Mouse (Mus musculus): ENCODE results near the gene Sgms1.

The Sgms1 gene

DNA sequence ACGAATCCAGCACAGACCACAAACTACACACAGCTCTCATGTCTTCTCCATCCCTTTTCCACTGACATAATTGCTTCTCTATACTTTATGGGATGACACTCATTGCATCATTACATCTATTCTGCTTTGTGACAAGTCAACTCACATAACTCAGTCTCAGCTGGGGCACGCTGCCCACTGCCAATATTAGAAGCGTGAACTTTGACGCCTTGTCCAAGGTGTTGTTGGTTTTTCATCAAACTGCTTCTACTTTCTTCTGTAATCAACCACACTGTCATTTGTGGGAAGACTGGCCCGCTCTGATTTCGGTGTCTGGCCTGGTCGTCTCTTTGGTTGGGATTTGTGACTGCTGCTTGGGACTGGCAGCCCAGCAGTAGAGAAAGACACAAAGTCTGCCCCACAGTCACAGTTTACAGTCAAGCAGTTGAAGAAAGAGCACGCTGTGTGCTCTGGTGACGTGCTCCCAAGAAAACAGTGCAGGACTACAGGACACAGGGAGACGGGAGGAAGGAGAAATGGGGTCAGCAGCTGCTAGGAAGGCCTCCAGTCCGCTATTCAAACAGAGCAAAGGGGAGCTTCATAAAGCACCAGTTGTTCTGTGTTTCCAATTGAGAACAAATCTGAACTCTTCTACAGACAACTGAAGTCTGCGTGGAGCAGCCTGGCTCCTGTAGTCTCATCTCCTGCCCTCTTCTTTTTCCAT, 120.2 kb downstream of the Sgms1 start:
- DNase-seq (ENCODE audit: low spot score) = no peak

DNA sequence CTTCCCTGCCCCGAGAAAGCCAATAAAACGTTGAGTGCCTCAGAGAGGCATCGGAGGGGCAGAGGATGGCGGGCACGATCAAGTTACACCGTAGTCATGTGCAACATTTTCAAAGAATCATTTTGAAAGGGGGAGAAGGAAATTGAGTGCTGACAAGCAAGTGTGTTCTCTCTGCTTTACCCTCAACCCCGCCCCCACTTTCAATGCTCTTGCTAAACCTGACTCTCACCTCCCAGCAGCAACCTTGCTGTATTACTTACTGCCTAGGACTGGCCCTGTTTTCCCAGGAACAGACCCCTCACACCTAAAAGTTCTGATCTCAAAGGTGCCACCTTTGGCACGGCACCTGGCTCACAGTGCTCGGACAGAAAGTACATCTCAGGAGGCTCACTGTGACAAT, 121.0 kb downstream of the Sgms1 start:
- no peak for DNase-seq (ENCODE audit: low spot score)

DNA sequence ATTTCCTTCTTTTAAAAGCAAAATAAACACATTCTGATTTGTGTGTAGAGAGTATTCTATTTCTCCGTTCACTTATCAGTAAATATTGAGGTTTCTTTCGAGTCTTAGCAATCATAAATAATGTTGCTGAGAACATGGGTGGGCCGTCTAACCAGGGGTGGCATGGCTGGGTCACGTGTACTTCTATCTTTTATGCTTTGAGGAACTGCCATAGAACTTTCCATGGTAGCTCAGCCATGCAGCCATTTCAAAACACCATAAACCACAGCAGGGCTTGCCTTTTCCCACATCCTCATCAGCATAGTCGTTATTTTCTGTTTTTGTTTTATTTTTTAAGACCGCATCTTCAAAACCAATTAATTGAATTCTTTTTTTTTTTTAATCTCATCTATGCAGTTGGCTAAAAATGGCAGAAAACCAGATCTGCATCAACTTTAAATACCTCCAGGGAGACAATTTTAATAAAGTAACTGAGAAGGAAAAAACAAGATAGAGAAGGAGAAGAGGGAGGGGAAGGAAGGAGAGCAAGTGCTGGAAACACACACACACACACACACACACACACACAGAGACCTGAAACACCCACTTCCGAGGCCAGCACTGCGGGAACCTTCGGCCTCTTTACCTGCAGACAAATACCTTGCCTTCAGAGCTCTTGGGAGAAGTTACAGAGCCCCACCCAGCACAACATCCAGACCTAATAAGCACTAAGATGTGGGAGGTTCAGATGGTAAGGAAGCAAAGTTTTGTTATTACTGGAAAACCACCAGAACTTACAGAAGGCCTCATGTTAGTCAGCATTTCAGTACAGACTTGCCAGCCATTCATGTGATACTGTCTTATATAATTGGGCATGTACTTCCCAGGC, 122.9 kb downstream of the Sgms1 start:
- peak; percentile 69 for DNase-seq (ENCODE audit: low spot score)

DNA sequence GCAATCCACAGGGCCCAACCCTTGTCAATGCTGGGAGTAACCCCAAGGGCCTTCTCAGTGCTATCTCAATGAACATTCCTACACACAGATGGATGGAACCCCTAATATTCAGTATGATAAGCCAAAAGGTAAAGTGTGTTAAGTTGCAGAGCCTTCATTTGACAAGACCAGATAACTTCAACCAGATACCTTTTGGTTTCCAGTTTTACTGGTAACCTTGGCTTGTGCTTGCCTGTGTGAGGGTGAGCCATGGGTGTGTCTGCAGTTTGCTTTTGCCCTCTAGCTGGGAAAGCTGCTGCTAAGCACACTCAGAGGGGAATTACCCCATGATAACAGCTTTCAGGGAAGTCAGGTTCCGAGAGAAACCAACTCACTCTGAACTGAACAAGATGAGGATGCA, 125.8 kb downstream of the Sgms1 start:
- no peak for DNase-seq (ENCODE audit: low spot score)

DNA sequence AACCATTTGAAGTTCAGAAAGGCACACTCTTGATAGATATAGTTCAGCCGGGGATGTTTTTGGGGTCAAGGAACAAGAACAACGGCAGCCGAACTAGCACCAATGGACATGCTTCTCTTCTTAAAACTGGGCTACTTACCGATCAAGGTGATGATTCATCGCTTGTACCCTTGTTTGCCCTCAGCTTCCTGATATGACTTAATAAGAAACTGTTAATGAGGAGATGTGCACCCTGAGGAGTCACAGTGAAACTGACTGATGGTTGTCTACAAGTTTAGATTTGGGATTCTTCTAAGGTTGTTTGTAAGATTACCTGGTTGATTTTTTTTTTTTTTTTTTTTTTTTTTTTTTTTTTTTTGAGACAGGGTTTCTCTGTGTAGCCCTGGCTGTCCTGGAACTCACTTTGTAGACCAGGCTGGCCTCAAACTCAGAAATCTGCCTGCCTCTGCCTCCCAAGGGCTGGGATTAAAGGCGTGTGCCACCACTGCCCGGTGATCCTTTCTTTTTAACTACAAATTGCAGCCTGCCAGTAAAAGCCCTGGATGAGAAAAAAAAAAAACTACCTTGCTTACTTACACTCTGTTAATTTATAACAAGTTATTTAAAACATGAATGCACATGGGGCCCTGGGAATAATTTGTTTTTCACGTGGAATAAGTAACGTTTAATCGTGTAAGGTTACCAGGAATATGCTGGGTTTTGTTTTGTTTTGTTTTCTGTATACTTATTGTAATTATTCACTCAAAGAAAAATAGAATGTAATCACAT, 126.5 kb downstream of the Sgms1 start:
- DNase-seq (ENCODE audit: low spot score) = no peak

DNA sequence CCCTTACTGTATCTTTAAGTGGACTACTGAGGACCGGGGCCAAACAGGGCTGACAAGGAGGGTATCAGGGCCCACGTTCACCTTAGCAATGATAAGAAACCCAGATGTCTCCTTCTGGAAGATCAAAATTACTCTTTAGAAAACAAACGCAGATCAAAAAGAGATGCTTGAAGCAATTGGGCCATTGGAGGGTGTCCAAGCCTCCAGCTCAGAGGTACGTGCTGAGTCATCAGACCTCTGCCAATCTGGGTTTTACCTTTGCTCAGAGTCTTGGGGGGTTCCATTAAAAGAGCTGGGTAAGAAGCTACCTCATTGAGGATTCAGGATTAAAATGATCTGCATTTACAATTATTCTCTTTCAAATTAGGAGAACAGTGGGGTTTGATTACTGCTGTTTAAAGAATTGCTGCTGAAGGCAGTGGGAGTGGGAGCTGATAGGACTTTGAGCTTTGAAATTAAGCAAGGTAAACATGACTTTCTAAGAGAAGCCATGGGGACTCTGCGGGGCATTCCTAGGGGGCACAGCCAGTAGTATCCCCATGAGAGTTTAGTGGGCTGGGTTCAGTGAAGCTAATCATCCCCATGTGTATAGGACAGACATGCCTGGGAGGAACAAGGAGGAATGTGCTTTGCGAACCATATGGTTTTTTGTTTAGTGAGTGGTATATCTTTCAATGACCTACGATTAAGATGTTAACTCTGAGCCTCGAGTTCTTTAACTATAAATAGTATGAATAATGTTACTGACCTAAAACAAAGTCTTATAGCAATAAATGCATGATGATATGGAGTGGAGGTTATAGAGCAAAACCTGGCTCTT, 128.4 kb downstream of the Sgms1 start:
- no peak for DNase-seq (ENCODE audit: low spot score)

DNA sequence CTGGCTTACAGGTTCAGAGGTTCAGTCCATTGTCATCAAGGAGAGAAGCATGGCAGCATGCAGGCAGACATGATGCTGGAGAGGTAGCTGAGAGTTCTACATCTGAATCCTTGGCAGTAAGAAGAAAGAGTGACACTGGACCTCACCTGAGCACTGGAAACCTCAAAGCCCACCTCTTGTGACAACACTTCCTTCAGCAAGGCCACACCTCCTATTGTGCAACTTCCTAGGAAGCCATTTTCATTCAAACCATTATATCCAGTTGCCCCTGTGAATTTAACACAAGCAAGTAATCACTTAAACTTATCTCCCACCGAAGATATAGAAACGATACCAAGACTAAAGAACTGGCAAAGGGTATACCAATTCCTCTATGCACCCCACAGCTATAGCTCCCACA, 129.7 kb downstream of the Sgms1 start:
- DNase-seq (ENCODE audit: low spot score) = no peak

DNA sequence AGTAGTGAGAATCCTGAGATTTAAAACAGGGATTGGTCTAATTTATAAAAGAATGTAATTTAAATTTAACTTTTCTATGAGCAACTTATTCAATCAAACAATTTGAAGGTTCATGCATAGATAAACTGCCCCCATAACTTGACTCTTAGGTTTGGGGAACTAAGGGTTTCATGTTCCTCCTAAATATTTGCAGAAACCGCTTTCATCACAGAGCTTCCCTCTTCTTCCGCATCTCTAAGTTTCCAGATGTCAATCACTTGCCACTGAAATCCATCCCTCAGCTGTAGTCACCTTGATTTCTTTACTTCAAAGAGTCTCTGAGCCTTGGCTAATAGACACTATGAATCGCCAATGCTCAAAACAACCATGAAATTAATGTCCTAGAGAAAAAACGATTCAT, 130.5 kb downstream of the Sgms1 start:
- no peak for DNase-seq (ENCODE audit: low spot score)

DNA sequence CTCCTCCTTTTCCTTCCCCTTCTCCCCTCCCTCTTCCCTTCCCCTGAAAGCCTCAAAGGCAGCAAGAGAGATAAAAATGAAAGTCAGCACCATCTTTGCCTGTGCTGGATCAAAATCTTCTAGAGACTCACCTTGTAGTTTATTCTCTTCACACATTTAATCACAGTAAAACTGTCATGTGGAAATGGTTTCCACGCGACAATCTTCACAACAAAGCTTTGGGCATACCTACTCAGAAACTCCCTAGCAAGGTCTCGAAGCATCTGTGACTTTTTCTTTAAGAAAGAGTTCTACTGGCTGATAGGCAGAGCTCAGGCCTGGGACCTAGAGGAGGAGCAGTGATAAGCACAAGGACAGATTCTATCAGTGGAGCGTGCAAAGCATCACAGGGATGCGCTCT, 131.4 kb downstream of the Sgms1 start:
- no peak for DNase-seq (ENCODE audit: low spot score)

DNA sequence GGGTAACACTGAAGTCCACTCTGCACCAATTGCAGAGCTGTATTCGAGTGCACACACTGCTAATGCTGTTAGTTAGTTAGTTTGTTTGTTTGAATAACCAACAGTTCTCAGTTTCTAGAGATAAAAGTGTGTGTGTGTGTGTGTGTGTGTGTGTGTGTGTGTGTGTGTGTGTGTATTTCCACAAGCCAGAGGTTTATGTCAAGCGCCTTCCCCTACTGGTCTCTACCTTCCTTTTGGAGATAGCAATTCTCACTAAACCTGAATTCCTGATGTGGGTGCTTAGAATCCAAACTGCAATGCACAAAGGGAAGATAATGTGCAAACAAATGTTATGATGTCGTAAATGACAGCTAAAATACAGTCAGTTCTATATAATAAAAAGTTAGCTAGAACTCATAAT, 131.9 kb downstream of the Sgms1 start:
- no peak for DNase-seq (ENCODE audit: low spot score)

DNA sequence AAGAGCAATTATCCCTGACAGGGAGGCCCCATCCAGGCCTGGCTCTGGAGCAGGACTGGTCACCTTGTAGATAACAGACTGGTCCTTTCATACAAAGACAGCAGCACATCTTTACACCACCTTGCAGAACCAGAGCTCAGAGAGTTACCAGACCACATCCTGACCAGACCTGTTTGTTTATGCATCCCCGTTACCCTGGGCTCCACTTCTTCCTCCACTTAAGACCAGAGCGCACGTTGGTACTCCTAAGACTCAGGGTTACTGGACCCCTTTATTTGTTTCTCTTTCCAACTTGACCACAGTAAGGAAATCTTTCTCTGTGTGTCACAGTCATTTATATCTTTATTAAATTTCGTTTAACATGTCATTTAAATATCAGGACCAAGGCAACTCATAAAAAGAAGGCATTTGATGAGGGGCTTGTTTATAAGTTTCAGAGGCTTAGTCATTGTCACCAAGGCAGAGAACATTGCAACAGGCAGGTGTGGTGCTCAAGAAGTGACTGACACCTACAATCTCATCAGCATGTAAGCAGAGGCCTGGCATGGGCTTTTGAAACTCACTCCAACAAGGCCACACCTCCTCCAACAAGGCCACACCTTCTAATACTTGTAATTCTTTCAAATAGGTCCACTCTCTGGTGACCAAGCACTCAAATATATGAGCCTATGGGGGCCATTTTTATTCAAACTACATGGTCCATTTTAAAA, 132.7 kb downstream of the Sgms1 start:
- DNase-seq (ENCODE audit: low spot score) = no peak

DNA sequence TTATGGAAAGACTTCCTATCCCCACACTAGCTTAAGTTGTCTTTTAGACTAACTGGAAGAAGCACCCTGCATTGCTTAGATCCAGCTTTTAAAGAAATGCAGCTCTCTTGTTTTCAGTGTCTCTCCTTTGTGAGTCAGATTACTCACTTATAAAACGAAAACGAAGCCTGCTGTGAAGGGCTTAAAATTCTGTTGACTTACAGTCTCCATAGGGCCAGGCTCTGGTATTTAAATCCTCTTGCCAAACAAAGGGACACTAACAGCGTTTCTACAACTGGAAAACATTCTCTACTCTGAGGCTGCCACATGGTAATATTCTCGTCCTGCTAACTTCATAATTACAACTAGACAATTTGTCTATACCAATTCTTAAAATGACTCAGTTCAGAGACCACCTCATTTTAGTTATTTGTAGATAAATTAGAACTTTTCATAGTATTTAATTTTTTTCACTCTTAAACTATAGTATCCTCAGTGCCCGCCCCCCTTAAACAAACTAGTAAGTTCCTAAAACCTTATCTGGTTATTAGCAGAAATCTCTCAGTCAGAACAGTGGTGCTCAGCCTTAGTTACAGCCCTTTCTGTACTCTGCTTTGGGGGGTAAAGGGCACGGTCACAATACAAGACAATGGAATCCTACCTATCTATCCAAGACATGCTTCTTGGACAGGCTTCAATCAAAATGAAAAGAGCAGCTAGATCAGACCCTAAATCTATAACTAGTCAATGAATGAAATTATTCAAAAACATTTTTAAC, 133.9 kb downstream of the Sgms1 start:
- DNase-seq (ENCODE audit: low spot score) = no peak

DNA sequence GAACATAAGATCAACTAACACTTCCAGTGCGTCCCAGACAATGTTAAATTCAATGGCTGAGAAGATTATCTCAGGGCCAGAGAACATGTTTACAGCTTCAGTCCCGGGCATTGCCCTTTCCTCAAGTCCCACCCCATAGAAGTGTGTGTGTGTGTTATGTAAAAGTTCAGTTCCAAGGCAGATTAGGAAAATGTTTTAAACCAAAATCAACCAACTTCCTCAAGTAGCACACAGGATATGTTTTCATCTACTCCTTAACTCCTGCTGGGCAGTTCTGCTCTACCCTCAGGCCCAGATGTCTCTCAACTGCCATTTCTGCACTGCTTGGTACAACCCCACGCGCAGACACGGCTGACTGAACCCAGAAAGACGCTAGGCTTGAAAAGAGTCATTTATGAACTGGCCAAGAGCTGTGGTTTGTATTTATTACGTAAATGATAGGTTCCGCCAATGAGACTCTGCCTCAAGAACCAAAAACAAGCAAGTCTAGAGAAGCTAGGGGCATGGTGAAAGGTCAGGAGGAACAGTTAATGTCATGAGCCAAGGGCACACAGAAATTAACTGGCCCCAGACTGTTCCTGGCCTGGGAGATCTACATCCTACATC, 134.7 kb downstream of the Sgms1 start:
- peak; percentile 66 for DNase-seq (ENCODE audit: low spot score)

DNA sequence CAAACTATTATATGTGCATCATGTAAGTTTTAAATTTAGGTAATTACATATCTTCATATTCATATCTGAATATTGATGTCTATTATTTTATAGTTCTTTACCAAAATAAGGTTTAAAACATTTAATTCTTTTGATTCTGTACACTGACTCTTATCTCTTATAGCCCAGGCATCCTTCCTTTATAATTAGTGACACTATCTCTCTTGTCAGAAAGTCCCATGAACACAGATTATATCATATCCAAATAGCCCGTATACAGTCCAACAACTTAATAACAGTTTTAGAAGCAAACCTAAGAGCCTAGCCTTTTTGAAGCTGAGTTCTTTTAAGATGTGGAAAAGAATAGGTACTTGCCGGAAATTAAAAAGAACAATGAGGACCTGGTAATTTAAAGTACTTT, 135.3 kb downstream of the Sgms1 start:
- no peak for DNase-seq (ENCODE audit: low spot score)

DNA sequence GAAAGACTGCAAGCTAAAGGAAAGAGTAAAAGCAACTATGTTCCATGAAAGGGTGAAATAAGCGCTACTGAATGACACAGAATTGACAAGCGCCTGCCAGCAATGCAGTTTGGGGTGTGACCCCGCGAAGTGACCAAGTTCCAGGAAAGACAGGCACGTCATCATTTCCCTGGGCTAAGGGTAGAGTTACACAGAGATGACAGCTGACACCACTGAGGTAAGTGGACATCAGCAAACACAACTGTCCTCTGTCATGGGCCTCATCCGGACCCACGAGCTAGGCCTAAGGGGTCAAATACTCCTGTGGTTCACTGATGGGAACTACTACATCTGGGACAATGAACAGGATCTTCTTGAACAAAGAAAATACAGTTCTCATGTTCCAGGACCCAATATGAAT, 136.5 kb downstream of the Sgms1 start:
- DNase-seq (ENCODE audit: low spot score) = no peak

DNA sequence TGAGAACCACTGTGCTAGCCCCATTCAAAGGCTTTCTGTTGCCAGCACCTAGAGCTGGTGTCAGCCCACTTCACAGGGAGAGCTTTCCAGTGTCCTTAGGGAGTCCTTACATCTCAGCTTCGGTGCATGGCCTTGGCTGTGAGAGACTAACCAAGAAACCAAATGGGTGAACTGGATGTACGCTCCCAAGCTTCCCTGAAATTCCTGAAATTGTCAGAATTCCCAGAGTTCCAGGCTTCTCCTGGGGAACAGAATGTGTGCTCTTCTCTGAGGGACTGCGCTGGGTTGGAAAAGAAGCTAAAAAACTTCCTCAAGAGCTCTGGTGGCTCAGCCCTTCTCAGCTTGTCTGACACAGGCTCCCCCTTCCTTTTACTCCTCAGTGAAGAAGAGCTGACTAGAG, 137.1 kb downstream of the Sgms1 start:
- DNase-seq (ENCODE audit: low spot score) = no peak

DNA sequence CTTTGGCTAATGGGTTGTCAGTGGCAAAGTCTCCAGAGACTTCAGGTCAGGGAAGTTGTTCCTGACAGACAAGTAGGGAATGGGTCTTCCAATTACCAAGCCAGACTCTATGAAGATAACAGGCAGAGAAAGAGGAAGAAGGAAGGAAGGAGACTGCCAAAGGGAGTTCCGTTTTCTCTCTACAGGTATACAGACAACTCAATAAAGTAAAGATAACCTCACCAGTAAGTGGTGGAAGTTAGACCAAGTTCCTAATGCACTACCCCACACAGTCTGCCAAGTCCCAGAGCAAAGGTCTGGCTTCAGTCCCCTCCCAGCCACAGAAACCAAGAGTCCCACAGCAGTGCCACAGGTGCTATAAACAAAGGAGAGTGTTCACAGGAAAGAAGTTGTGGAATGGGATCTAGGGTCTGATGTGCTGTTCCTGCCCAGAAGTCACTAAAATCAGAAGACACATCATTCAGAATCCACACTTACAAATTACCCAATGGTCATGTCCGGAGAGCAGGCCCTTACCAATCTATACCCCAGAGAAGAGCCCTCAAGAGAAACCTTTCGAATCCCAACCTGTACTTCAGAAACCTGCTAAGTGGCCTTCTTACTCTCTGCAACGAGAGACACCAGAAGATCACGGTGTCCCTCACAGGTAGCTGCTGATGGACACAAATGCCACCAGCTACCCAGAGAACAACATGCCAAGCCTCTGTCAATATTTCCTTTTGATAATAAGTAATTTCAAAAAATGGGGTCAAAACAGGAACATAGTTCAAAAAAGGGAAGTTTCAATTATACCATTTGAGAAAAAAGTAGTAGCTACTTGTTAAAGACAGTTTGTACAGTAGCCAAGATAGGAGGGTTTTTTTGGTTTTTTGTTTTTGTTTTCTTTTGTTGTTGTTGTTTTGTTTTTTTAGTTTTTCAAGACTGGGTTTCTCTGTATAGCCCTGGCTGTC, 140.1 kb downstream of the Sgms1 start:
- no peak for DNase-seq (ENCODE audit: low spot score)

DNA sequence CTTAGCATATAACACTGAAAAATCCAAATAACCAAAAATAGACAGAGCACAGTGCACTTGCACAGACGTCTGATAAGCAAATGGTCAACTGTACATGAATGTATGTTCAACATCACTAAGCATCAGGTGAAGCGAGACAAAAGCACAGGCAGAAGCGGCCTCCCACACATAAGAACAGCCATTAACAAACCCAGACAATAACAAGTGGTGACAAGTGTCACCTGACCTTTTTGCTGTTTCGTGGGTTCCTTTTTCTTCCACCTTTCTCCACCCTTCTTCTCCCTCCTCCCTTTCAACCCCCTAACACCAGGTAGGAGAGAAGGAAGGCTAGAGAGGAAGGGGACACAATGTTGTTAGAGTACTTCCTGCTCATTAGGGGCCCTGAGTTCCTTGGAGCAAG, 144.6 kb downstream of the Sgms1 start:
- DNase-seq (ENCODE audit: low spot score) = no peak

DNA sequence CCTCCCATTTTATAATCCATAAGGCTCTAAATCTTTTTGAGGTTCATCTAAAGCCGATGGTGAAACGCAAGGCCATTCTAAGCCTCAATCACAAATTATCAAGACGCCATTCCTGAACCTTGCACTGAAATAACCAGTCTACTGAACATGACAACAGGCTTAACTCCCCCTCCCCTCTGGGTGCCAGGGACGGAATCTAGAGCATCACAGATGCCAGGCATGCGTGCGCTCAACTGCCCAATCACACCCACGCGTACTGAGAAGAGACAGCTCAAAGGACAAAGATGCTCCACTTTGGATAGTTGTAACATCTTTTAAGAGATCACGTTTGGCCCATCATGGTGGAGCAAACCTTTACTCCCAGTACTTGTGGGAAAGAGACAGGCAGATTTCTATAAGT, 146.3 kb downstream of the Sgms1 start:
- no peak for DNase-seq (ENCODE audit: low spot score)

Measured in lung, postnatal 25 days (tissue).